Mouse (Mus musculus) cerebral cortex, adult 2 months (tissue): ENCODE measurements around the gene Dennd1b.

Experiments used
- WGBS: fragments of 180-500 bp; shearing (Covaris S2); methylation state at CpG from one replicate; pipeline ENCODE4 v1.1.7; 2018; 5-methylcytosine and 5-hydroxymethylcytosine counted together

Dennd1b gene

GRCm38 (mm10) chr1:139203026-139203425 is 239.8 kb downstream of the Dennd1b start:
- 47% methylated on average over 5 of the region's 5 CpGs for WGBS

GRCm38 (mm10) chr1:139206259-139206658 is 243.0 kb downstream of the Dennd1b start:
- WGBS, result 71% methylated on average over 4 of the region's 4 CpGs

GRCm38 (mm10) chr1:139209796-139210195 is 246.6 kb downstream of the Dennd1b start:
- 21% methylated on average over 7 of the region's 7 CpGs for WGBS

GRCm38 (mm10) chr1:139210505-139210904 is 247.3 kb downstream of the Dennd1b start:
- WGBS, result 58% methylated on average over 4 of the region's 4 CpGs

- WGBS, result 79% methylated on average over 8 of the region's 8 CpGs
Measured at GRCm38 (mm10) chr1:139215311-139215710, 252.1 kb downstream of the Dennd1b start.

GRCm38 (mm10) chr1:139223804-139224203 is 260.6 kb downstream of the Dennd1b start:
- 83% methylated on average over 4 of the region's 4 CpGs for WGBS

- WGBS, result 67% methylated on average over 6 of the region's 6 CpGs
Measured at GRCm38 (mm10) chr1:139224309-139224949, 261.2 kb downstream of the Dennd1b start.
